Mouse (Mus musculus): Measurements from ENCODE around the gene Crebrf.

- TF ChIP-seq EP300 (IDR thresholded peaks at IDR 0.05; ENCODE audit: low read depth) (no peak), CTCF (IDR thresholded peaks at IDR 0.05; ENCODE audit: low read depth) (no peak)
Measured at GRCm38 (mm10) chr17:26790269-26791214, 75.1 kb downstream of the Crebrf start.

All from heart, postnatal 0 days (tissue).